Mouse (Mus musculus) erythroid progenitor cell, adult 5-6 weeks (primary cell): ENCODE measurements around the gene Mindy1. TPM values are rescaled to one million over a fixed set of nuclear protein-coding genes. Genes with fewer than 3 reads are reported as not detected.
"Not testable (repeated sequence)": the region's sequence is repeated elsewhere in the genome, so short reads cannot be mapped to it uniquely, and the experiment has no call there.

ENCODE experiments used
- ATAC-seq: replicated peaks from 2 replicates; pipeline ENCODE4 v1.8.0; 2016; ENCODE audit warnings: moderate number of reproducible peaks, mild to moderate bottlenecking, moderate TSS enrichment, inconsistent platforms; ENCODE audit not compliant: poor library complexity, low FRiP score, severe bottlenecking
- total RNA-seq, 2 experiments: library from RNA; stranded (forward) in 1 of 2; stranded (reverse) in 1 of 2; fragments of 150-400 nt in 1 of 2; fragments of 186-747, 209-891 nt in 1 of 2; gene quantifications; 2 replicates each; pipeline versions ENCODE4 v1.2.3 to v1.2.4; 2015 to 2017; ENCODE audit warnings: low replicate concordance in 2 of 2

The Mindy1 gene
- total RNA-seq, 2 experiments from 2014 or later, result 36.1 to 38.6 TPM

DNA sequence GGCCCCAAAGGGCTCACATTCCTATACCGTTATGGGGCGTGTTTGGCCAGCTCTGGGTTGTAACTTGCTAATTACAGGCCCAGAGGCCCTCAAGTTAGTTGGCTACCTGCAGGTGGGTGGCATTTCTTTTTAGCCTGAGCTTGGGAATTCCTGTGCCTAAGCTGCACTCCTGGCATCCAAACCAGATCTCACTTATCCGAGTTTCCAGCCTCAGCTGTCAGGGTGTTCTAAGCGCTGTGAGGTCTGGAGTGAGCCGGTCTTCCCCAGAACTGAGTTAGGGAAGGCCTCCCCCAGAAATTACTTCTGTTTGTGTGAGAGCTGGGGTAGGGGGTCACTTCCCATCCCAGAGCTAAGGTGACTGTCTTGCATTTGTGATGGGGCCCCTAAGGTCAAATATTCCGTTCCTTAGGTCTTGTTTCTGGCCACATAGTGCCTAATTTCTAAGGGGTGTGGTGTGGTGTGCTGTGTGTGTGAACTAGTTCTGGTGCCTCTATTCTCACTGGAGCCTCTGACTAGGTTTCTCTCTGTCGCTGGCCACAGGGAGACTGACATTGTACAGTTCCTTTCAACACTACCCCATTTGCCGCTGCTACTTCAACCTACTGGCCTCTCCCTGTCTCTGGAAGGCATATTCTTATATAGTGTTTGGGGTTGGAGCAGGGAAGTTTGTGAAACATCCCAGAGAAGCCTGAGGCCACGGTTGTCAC lies 34.9 kb downstream of the Mindy1 start:
- peak; percentile 7; the same call in 1 of the 2 replicates for ATAC-seq

DNA sequence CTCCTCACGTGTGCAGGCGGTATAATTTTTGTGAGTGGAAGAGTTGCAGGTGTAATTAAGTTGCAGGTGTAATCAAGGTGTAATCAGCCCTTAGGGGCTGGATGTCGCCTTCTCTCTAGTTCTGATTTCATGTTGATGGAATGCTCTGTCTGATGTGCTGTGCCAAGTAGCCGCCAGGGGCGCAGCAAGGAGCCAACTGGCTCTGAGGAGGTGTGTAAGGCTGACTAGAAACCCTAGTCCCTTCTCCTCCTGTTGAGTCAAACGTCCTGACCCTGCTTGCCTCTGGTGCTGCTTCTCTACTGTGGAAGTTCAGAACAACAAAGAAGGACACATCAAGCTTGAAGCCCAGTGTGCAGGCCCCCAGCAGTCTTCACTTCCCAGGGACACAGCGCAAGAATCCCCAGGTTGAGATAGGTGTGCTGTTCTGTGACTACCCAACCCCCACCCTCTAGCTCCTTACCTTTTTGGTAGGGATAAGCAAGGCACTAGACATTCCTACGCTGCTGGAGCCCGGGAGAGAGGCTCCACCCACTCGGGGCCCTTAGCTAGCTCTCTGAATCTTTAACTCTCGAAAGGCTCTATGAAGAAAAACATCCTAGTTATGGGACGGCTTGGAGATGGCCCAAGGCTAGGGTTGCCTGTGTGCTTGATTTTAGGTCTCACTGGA lies 36.4 kb downstream of the Mindy1 start:
- peak; percentile 41; the same call in 1 of the 2 replicates for ATAC-seq

DNA sequence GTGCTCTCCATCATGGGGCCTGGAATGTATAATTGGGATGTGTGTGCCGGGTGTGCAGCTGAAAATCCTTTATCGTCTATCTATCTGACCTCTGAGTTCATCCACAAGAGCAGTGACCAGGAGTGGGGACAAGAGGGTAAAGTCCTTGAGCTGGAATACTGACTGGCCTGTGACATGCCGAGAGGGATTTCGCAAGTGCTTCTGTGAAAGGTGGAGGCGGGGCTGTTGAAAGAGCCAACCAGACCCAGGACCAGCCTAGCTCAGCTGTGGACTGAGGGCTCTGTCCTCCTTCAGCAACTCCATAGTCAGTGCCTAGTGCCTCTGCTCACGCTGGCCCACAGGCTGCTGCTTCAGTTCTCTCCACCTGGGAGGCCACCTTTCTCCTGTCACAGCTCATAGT lies 37.4 kb downstream of the Mindy1 start:
- ATAC-seq, result no peak

- ATAC-seq, result no peak
Measured at GRCm38 (mm10) chr3:95319110-95319509, 38.0 kb downstream of the Mindy1 start.

- ATAC-seq, result no peak
Measured at GRCm38 (mm10) chr3:95319701-95320625, 38.8 kb downstream of the Mindy1 start.

GRCm38 (mm10) chr3:95323429-95323828 lies 42.3 kb downstream of the Mindy1 start:
- no peak for ATAC-seq

GRCm38 (mm10) chr3:95324454-95325144 lies 43.5 kb downstream of the Mindy1 start:
- ATAC-seq, result no peak

GRCm38 (mm10) chr3:95328803-95329404 lies 47.8 kb downstream of the Mindy1 start:
- no peak for ATAC-seq

- no peak for ATAC-seq
Measured at GRCm38 (mm10) chr3:95331528-95331927, 50.4 kb downstream of the Mindy1 start.

DNA sequence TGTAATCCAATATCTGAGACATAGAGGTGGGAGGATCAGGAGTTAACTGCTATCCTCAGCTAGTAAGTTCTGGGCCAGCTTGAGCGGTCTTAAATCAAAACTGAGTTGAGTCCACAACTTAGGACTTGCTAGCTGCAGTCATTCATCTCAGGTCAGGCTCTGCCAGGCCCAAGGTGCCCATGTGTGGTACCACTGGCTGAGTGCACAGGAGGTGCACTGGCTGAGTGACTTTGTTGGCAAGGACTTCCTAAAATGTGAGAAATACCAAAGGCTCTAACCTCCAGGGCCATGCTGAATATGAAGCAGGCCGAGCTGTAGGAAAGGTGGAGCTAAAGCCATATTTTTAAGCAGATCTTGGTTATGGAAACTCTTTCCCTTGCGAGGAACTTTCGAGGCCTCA lies 56.2 kb downstream of the Mindy1 start:
- no peak for ATAC-seq

DNA sequence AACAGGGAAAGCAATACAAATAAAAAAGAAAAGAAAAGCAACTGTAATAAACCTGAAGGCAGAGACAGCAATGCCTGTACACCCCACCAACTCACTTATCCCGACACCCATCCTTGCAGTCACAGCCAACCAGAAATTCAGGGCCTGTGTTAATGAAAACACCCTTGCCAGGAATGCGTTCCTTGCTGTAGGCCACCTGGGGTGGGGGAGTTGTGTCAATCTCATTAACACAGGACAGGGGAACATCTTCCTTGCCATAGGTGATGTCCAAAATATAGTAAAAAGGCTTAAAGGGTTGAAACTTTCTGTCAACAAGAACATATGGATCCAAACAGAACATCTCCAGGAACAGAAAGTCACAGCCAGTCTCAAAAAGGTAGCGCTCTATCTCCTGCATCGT lies 57.1 kb downstream of the Mindy1 start:
- no peak for ATAC-seq

GRCm38 (mm10) chr3:95343356-95344000 lies 62.3 kb downstream of the Mindy1 start:
- ATAC-seq, result not testable (repeated sequence)

Other genes starting within 250 kb of the Mindy1 start
- 79.6 and 112 TPM in 2 replicates for gene Psmd4, start 238.7 kb upstream of the Mindy1 start, total RNA-seq (2015; ENCODE audit: low replicate concordance)
- gene Psmd4, start 238.7 kb upstream of the Mindy1 start, total RNA-seq (2017; ENCODE audit: low replicate concordance), result 111 and 160 TPM in 2 replicates
- gene Pip5k1a, start 174.4 kb upstream of the Mindy1 start, total RNA-seq (2015; ENCODE audit: low replicate concordance), result 17.3 and 26.4 TPM in 2 replicates
- 32.2 and 74.3 TPM in 2 replicates for gene Pip5k1a, start 174.4 kb upstream of the Mindy1 start, total RNA-seq (2017; ENCODE audit: low replicate concordance)
- gene Vps72, start 170.3 kb upstream of the Mindy1 start, total RNA-seq (2015; ENCODE audit: low replicate concordance), result 11.5 and 13.4 TPM in 2 replicates
- 38.0 and 48.7 TPM in 2 replicates for gene Vps72, start 170.3 kb upstream of the Mindy1 start, total RNA-seq (2017; ENCODE audit: low replicate concordance)
- gene Tmod4, start 156.9 kb upstream of the Mindy1 start, total RNA-seq (2015; ENCODE audit: low replicate concordance), result not detected in 2 replicates
- not detected in 2 replicates for gene Tmod4, start 156.9 kb upstream of the Mindy1 start, total RNA-seq (2017; ENCODE audit: low replicate concordance)
- 35.0 and 41.1 TPM in 2 replicates for gene Scnm1, start 147.3 kb upstream of the Mindy1 start, total RNA-seq (2015; ENCODE audit: low replicate concordance)
- 34.9 and 43.6 TPM in 2 replicates for gene Scnm1, start 147.3 kb upstream of the Mindy1 start, total RNA-seq (2017; ENCODE audit: low replicate concordance)
- 4.6 and 8.3 TPM in 2 replicates for gene Lysmd1, start 147.3 kb upstream of the Mindy1 start, total RNA-seq (2015; ENCODE audit: low replicate concordance)
- 7.0 and 8.1 TPM in 2 replicates for gene Lysmd1, start 147.3 kb upstream of the Mindy1 start, total RNA-seq (2017; ENCODE audit: low replicate concordance)
- 7.5 and 18.0 TPM in 2 replicates for gene Tnfaip8l2, start 139.0 kb upstream of the Mindy1 start, total RNA-seq (2015; ENCODE audit: low replicate concordance)
- 4.4 and 8.6 TPM in 2 replicates for gene Tnfaip8l2, start 139.0 kb upstream of the Mindy1 start, total RNA-seq (2017; ENCODE audit: low replicate concordance)
- gene Sema6c, start 120.9 kb upstream of the Mindy1 start, total RNA-seq (2015; ENCODE audit: low replicate concordance), result not detected in 2 replicates
- not detected in 2 replicates for gene Sema6c, start 120.9 kb upstream of the Mindy1 start, total RNA-seq (2017; ENCODE audit: low replicate concordance)
- 98.9 and 104 TPM in 2 replicates for gene Gabpb2, start 63.4 kb upstream of the Mindy1 start, total RNA-seq (2015; ENCODE audit: low replicate concordance)
- gene Gabpb2, start 63.4 kb upstream of the Mindy1 start, total RNA-seq (2017; ENCODE audit: low replicate concordance), result 157 and 160 TPM in 2 replicates
- gene Cdc42se1, start 52.6 kb upstream of the Mindy1 start, total RNA-seq (2015; ENCODE audit: low replicate concordance), result 30.3 and 31.9 TPM in 2 replicates
- gene Cdc42se1, start 52.6 kb upstream of the Mindy1 start, total RNA-seq (2017; ENCODE audit: low replicate concordance), result 22.7 and 23.4 TPM in 2 replicates
- gene Mllt11, start 49.2 kb upstream of the Mindy1 start, total RNA-seq (2015; ENCODE audit: low replicate concordance), result 1.8 TPM in 1 of 2 replicates, not detected in the other
- gene Mllt11, start 49.2 kb upstream of the Mindy1 start, total RNA-seq (2017; ENCODE audit: low replicate concordance), result 0.64 and 1.2 TPM in 2 replicates
- gene Gm128, start 39.7 kb upstream of the Mindy1 start, total RNA-seq (2015; ENCODE audit: low replicate concordance), result not detected in 2 replicates
- not detected in 2 replicates for gene Gm128, start 39.7 kb upstream of the Mindy1 start, total RNA-seq (2017; ENCODE audit: low replicate concordance)
- not detected in 2 replicates for gene Bnipl, start 30.2 kb upstream of the Mindy1 start, total RNA-seq (2015; ENCODE audit: low replicate concordance)
- not detected in 2 replicates for gene Bnipl, start 30.2 kb upstream of the Mindy1 start, total RNA-seq (2017; ENCODE audit: low replicate concordance)
- gene Prune1, start 731 bp downstream of the Mindy1 start, total RNA-seq (2015; ENCODE audit: low replicate concordance), result 5.9 and 7.6 TPM in 2 replicates
- 7.2 and 8.4 TPM in 2 replicates for gene Prune1, start 731 bp downstream of the Mindy1 start, total RNA-seq (2017; ENCODE audit: low replicate concordance)
- gene Anxa9, start 25.8 kb downstream of the Mindy1 start, total RNA-seq (2015; ENCODE audit: low replicate concordance), result 0.84 and 1.1 TPM in 2 replicates
- gene Anxa9, start 25.8 kb downstream of the Mindy1 start, total RNA-seq (2017; ENCODE audit: low replicate concordance), result not detected in 2 replicates
- 72.1 and 81.3 TPM in 2 replicates for gene Cers2, start 33.4 kb downstream of the Mindy1 start, total RNA-seq (2015; ENCODE audit: low replicate concordance)
- gene Cers2, start 33.4 kb downstream of the Mindy1 start, total RNA-seq (2017; ENCODE audit: low replicate concordance), result 35.4 and 49.5 TPM in 2 replicates
- gene Setdb1, start 75.9 kb downstream of the Mindy1 start, total RNA-seq (2015; ENCODE audit: low replicate concordance), result 7.1 and 7.2 TPM in 2 replicates
- gene Setdb1, start 75.9 kb downstream of the Mindy1 start, total RNA-seq (2017; ENCODE audit: low replicate concordance), result 7.4 and 18.1 TPM in 2 replicates
- not detected in 2 replicates for gene 4930558C23Rik, start 121.5 kb downstream of the Mindy1 start, total RNA-seq (2015; ENCODE audit: low replicate concordance)
- gene 4930558C23Rik, start 121.5 kb downstream of the Mindy1 start, total RNA-seq (2017; ENCODE audit: low replicate concordance), result not detected in 2 replicates
- gene Arnt, start 153.0 kb downstream of the Mindy1 start, total RNA-seq (2015; ENCODE audit: low replicate concordance), result 57.7 and 75.9 TPM in 2 replicates
- gene Arnt, start 153.0 kb downstream of the Mindy1 start, total RNA-seq (2017; ENCODE audit: low replicate concordance), result 53.8 and 74.5 TPM in 2 replicates
- gene Ctsk, start 217.9 kb downstream of the Mindy1 start, total RNA-seq (2015; ENCODE audit: low replicate concordance), result 3.4 TPM in 1 of 2 replicates, not detected in the other
- not detected in 2 replicates for gene Ctsk, start 217.9 kb downstream of the Mindy1 start, total RNA-seq (2017; ENCODE audit: low replicate concordance)
- gene Ctss, start 245.4 kb downstream of the Mindy1 start, total RNA-seq (2015; ENCODE audit: low replicate concordance), result 97.3 and 108 TPM in 2 replicates
- gene Ctss, start 245.4 kb downstream of the Mindy1 start, total RNA-seq (2017; ENCODE audit: low replicate concordance), result 104 and 120 TPM in 2 replicates